Mouse (Mus musculus): ENCODE results near the gene Gm5072.
"Not testable (repeated sequence)": the region's sequence is repeated elsewhere in the genome, so short reads cannot be mapped to it uniquely, and the experiment has no call there.

Gene Gm5072

DNA sequence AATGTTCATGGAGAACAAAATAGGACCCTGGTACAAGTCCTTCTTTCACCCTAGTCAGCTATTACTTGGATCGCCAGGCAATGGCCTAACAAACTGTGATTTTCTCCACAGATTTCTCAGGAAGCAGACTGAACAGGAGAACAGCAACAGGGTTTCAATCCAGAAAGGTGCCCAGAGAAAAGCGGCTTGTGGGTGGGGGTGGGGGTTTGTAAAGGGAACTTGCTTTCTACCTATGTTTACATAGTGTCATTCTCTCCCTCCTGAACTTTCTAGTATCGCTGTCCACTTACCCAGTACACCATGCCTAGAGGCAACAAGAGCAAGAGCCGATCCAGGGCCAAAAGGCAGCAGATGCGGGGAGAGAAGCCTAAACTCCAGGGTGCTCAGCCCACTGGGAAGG, at the start of gene Gm5072:
Gene Gm5072, plus strand, starts transcription at position 301 of the 400 bp plus-strand sequence.
- DNase-seq (ENCODE audit: low spot score): not testable (repeated sequence)

All from ovary, postnatal 10 days (tissue).